Mouse (Mus musculus) frontal cortex, adult (tissue): Measurements from ENCODE around the gene Chd2.

ENCODE experiments used
- ATAC-seq: cut with Nextera tagmentation; 2 replicates; pipeline ENCODE4 v1.9.2; 2017; ENCODE audit warnings: mild to moderate bottlenecking, moderate library complexity, mixed read lengths; ENCODE audit not compliant: low TSS enrichment

The Chd2 gene

DNA sequence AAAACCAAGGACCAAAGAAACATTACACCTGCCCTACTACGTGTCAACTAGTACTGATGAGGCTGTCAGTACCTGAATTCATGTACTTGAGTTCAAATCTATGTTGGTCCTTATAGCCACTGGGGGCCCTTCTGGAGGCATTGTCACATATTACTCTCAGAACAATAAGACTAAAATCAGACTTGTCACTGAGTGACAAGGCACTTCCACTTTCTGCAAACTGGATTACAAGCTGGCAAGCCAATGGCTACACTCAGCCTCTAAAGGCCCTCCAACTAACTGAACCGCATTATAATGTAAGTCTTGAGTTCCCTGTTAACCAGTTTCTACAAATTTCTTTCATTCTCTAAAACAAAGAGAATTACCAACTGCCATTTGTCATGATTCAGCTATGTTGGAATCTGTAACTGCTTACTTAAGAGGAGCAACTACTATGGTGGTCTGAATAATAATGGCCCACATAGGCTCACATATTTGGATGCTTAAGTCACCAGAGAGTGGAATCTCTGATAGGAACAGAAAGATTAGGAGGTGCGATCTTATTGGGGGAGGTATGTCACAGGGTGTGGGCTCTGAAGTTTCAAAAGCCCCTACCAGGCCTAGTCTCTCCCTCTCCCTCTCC is 89.3 kb downstream of the Chd2 start:
- ATAC-seq = no peak

DNA sequence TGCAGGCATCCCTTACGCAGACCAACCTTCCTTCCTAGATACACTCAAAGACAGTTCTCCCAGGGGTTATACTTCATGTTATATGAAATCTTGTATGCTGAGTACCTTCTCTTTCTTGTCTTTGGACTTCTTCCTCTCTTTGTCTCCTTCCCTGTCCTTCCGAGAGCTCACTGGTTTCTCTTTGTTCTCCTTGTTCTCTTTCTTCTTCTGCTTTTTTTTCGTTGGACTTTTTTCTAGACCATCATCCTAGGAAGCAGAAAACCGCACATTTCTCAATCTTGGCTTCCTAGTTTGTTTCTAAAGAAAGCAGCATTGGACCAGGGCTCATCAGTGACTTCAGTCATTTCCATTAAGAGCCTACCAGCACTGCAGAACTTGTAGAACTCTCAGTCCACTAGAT is 90.0 kb downstream of the Chd2 start:
- no peak for ATAC-seq

DNA sequence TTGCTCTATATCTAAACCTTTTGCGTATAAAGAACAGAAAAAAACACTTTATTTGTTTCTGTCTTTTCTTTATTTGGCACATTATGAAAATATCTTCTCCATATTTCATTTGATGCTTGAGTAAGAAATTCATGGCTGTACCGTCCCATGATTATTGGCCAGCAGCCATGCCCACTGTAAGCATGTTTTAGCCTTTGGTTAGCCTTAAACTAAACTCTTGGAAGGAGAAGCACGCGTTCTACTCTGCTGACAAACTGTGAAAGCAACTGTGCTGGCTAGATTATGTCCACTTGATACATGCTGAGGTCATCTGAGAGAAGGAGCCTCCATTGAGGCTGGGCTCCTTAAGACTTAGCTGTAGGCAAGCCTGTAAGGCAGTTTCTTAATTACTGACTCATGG is 99.4 kb downstream of the Chd2 start:
- ATAC-seq = no peak

DNA sequence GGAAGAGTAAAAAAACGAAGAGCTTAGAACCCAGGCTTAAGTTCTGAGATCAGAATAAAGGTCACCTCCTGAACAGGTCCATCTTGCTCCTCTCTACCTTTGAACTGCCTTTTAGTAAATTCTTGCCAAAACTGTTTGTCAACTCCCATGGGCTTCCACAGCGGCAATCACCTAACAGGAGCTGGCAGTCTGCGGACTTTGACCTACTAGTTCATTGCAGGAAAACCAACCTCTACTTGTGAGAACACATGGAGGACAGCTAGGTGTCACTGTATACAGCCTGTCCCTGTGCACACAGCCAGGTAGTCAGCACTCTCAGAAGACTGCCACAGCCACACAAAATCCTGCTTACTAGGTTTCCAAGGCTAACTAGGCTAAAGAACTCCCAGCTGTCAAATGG is 99.8 kb downstream of the Chd2 start:
- no peak for ATAC-seq

DNA sequence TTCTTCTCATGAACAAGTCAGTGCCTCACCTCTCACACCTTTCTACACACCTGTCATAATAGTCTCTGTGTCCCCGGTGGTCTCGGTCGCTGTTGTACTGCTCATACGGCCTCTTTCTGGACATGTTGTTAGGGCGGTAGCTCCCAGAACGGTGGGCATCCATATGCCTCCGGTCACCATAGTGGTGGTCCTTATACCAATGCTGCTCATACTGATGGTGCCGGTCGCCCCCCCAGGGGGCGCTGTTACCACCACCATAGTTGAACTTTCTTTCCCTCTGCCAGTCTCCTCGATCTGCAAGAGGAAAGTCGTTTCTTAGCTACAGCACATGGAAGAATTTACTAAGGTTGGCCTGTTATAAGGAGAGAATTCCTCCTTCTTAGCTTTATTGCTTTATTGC is 105.9 kb downstream of the Chd2 start:
- ATAC-seq = 0 out of 2 replicates have a peak, but pooled peaks have one; percentile 27

DNA sequence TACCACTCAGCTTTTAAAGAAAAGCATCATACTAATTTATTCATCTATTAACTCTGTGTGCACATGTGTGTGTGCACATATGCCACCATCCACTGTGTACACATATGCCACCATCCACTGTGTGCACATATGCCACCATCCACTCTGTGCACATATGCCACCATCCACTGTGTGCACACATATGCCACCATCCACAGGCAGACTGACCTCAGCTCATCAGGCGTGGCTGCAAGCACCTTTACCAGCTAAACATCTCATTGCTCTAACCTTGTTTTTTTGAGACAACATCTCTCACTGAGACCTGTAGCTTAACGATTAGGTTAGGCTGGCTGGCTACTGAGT is 107.3 kb downstream of the Chd2 start:
- ATAC-seq = no peak

DNA sequence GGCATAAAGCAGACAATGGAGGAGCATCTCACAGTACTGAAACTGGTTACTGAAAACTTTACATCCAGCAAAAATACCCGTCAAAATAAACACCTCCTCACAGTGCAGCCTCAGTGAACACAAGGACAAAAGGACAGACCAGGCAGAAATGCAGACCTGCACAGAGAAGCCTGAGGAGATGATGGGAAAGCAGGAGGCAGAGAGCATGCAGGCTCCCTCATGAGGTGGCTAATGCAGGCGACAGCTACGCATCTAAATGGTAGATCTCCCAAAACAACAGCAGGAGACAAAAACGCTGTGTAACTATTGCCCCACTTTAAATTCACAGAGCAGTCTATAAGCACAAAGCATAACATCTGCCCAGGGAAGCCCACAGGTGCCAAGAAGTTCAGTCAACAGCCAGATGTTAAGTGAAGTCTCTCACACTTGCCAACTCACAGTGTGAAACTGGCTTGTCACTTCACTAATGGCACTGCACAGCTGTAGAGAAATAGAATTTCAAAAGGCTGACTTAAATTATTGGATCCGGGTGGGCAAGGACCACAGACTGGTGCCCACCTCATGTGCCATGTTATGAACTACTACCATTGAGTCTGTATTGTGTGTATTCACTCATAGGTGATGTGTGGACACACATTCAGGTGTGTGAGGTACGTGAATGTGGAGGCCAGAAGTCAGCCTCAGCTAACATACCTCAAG is 107.8 kb downstream of the Chd2 start:
- peak; percentile 50 for ATAC-seq

DNA sequence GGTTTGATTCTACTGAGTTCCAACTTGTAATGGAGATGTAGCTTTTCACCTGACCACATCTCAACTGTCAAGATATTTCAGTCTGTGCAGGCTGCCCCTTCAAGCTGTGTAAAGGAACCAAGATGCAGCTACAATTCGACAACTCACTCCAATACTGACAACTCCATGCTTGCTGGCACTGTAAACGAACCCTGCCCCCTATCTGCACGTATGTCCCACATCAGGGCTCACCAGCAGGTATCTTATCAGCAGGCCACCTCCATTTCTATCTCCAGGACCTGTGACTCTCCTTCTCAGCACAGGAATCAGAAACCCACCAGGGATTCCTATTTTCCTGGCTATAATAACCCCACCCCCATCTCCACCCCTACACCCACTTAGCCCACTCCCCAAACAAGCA is 113.1 kb downstream of the Chd2 start:
- ATAC-seq = no peak

DNA sequence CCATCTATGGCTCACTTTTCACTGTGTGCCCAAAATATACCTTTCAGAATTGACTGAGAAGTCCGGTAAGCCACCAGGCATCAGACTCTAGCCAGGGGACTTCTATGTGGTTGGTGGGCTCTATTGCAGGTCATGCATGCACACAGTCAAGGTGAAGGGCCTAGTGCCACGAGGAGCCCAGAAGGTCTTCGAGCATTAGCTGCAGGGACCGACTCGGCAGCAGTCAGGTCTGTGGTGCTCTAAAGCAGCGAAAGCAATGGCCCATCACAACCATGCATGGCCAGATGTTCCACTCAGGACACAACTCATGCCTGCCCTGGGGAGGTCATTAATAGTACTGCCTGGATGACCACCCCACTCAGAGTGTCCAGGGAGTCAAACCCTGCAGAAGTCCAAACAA is 113.8 kb downstream of the Chd2 start:
- no peak for ATAC-seq

DNA sequence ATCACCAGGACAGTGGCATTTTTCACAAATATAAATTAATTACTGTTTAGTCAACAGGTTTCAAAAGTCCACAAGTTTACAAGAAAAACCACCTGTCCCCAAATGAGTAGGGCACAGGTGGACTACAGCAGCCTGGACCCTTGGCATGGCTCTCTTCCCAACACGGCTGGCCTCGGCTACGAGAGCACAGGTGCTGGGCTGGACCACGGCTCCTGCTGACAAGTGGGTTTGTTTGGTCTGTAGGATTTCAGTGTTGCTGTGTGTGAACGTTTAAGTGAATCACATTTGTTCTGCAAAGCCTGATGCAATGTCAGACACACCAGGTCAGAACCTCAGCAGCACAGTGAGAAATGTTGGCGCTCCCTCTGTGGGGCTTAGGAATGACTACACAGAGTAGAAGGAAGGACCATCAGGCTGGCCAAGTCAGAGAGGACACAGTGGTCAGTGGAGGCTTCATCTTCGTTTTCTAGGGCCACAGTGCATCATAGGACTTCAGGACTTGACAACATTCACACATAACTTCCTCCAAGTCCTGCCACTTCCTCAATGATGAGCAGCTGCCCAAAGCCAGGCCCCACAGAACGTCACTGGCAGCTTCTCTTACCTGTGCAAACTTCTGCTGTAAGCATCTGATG is 114.8 kb downstream of the Chd2 start:
- ATAC-seq = no peak

DNA sequence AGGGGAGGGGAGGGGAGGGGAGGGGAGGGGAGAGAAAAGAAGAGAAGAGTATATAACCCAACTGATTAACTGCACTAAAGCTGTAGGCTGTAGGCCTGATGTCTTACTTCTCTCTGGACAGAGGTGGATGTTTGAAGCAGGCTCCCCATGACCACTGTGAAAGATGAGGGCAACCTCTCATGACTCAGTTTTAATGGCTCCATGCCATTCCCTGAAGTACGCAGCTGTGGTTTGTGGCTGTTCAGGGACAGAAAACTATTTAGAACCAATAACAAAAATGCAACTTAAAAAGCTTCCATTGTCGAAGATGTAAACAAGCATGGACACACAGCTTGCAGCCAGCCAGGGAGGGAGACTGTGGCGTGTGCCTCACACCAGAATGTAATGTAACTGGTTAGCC is 115.4 kb downstream of the Chd2 start:
- no peak for ATAC-seq

DNA sequence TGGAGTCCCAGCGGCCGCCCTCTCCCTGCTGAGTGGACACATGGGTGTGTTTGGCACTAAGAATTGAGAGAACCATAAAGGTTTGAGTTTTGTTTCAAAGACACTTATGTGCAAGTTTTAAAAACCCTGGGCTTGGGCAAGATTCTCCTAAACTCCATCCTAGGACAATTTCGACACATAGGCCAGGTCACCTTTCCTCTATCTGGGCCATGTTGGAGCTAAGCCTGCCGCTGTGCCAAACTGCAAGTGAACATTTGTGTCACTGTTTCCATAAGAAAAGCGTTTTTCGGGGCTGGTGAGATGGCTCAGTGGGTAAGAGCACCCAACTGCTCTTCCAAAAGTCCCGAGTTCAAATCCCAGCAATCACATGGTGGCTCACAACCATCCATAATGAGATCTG is 116.2 kb downstream of the Chd2 start:
- ATAC-seq = no peak

DNA sequence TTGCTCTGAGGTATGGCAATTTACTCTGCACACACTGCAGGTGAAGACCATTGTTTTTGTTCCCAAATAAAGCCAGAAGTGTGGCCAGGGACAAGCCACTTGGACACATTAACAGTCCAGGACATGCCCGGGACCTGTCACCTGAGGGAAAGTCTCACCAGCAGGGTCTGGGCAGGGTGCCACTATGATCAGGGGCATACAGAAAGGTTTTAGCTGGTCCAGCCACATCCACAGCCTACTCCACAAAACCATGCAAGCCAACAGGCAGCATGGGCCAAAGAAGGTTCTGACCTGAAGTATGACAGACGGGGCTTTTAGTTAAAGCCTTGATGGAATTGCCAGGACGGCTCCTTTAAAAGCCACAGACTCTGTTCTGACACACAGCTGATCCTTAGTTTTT is 116.9 kb downstream of the Chd2 start:
- no peak for ATAC-seq

DNA sequence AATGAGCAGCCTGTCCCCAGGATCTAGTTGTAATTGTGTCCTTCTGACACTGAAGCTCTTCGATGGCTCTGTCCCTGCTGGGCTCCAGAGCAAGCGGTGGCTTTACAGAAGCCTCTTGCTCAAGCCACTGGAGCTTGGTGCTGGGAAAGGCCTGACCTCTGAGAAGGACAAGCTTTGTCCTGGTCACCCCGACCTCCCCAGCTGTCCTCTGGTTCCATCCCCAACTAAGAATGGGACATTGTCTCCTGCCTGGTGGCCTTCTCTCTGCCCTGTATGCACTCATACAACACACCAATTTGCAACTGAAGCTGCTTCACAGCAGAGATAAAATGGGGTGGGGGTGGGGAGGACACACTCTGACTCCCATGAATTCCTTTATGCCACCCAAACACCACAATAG is 117.4 kb downstream of the Chd2 start:
- ATAC-seq = peak; percentile 32

DNA sequence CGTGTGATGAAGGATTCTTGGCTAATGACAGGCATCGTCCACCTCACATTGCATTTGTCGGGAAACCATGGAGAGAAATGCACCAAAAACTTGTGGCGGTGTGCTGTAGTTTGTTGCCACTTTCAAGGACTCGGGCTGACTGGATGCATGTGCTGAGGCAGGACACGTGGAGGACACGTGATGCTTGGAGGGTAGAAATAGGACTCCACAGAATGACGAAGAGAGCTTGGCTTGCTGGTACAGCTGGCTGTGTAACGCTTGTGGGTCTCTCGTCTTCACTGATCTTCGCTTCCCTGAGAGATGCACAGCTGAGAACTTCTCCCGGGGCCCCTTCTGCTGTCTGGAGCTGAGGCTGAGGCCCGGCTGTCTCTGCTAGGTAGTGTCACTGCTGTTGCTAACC is 118.4 kb downstream of the Chd2 start:
- ATAC-seq = peak; percentile 48

DNA sequence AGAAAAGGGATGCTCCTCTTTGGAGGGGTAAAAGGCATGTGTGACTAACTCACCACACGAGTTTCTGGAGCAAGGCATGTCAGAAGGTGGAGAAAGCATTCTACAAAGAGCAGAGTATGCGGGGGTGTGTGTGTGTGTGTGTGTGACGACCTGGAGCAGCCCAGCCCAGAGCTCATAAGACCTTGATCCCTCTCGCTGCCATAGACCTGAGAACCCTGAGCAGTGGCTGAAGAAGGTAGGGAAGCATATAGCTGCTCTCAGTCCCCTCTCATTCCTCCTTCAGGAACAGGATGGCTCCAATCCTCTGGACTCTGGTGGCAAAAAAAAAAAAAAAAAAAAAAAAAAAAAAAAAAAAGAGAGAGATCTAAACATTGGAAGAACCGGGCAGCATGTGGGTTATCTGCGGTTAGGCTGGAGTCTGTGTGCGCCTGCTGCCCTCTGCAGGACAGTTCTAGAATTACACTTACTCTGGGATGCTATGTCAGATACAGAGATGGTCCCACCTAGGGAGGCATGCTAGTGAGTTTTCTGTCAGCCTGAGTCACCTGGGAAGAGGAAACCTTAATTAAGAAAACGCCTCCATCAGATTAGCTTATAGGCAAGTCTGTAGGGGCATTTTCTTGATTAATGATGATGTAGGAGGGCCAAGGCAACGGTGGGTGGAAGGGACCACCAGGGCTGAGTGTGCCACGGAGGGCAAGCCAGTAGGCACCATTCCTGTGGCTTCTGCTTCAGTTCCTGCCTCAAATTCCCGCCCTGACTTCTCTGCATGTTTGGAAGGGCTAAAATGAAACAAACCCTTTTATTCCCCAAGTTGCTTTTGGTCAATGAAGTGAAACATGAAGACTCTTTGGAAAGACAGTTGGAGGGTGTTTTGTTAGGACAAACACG is 119.2 kb downstream of the Chd2 start:
- peak; percentile 63 for ATAC-seq

DNA sequence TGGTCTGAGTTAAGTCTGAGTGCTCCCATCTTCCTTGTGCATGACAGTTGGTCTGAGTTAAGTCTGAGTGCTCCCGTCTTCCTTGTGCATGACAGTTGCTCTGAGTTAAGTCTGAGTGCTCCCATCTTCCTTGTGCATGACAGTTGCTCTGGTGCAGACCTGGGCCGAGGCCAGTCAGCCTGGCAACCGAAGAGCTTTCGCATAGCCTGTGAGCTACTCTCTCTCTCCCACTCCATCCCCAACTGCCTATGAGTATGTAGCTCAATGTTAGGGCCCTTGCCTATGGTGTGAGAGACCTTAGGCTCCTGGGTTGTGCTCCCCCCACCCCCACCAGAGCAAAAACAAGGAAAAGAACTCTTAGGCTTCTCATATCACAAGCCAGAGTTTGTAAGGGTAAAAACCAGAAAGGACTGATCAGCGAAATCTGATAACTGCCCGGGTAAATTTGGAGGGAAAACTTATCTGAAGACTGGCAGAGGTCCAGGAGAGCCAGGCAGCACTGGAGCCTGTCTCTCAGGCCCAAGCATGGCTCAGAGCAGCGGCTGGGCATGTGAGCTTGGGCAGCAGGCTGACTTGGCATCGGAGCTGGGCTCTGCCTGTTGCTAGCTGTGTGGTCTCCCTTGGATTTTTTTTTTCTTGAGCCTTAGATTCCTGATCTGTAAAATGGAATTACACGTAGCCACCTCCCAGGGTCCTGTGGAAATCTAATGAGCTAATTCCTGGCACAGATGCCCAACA is 120.2 kb downstream of the Chd2 start:
- ATAC-seq = peak; percentile 13; the same call in 1 of the 2 replicates

DNA sequence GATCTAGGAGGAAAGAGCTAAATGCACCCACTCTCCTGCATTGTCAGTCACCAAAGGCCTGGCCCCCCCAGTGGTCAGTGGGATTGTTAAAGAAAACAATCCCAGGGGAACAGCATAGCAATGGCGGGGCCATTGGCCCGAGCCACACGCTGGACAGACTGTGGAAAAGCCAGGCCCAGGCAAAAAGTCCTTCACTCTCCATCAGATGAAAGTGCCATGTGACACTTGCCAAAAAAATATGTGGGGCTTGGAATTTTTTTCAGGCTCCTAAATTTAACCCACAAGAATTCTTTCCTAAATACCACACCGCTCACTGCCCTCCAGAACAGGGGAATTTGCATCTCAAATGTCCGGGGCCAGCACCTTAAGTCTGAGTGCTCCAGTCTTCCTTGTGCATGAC is 120.8 kb downstream of the Chd2 start:
- no peak for ATAC-seq

DNA sequence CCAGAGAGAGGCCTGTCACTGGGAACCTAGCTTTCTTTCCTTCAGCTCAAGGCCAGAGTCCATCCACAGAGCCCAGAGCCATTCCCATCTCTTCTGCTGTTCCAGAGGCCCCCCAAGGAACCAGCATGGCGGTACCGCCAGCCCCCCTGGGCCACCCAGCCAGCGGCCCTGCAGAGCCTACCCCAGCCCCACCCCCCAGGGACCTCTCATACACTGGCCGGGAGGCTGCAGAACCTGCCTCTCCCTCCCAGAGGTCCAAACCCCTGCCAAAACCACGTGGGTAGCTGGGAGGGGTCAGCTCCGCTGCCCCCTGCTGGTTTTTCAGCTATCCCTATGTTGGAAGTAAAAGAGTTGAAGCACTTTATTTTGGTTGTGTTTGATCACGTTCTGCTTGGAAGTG is 122.3 kb downstream of the Chd2 start:
- ATAC-seq = no peak

DNA sequence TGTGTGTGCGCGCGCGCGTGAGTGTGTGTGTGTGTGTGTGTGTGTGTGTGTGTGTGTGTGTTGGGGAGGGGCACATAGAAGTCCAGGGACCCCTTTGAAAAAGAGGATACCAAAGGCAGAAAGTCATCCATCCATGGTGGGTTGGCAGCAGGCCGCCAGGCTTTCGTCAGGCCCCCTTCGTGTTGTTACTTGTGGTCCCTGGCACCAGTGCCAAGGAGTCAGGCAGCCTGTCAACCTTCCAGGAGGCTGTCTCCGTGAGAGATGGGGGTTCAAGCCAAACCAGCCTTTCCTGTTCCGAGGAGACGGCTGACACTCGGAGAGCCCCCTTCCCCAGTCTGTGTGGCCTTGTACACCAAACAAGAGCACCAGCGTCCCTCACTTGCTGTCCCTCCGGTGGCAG is 127.4 kb downstream of the Chd2 start:
- ATAC-seq = no peak

DNA sequence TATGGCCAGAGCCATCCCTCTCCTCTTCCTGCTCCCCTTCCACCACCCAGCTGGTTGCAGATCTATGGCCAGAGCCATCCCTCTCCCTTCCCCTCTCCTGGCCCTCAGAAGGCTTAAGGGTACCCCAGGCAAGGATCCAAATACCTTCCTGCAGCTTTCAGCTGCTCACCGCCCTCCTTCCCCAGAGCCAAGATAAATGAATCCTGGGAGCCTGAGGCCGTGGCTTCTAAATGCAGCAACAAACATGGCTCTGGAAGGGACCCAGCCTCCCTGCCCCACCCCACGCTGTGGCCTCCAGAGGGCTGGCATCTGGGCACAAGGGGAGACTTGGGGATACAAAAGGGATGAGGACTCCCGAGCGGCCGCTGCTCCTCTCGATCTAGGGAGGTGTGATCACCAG is 129.2 kb downstream of the Chd2 start:
- no peak for ATAC-seq

DNA sequence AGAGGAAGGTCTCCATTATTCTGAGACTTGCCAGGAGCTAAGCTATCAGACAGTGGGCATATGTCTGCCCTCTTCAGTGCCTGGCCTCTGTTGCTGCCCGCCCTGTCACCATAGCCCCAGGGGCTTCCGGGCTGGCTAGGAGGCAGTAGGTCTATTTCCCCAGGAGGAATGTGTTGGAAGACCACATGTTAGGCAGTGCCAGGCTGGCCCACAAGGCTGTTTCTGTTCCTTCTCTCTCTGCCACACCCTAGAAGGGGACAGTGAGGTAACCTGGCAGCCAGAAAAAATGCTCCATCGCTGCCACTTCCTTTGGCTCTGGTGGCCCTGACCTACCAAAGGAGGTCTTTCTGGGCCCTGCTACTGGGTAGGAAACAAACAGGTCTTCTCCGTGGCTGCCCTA is 129.6 kb downstream of the Chd2 start:
- no peak for ATAC-seq
